Mouse (Mus musculus): Measurements from ENCODE around the gene Gm20388. TPM values are rescaled to one million over a fixed set of nuclear protein-coding genes. Genes with fewer than 3 reads are reported as not detected.

The Gm20388 gene
- polyA plus RNA-seq, 2 experiments = 8.5 TPM; not detected in 1

DNA sequence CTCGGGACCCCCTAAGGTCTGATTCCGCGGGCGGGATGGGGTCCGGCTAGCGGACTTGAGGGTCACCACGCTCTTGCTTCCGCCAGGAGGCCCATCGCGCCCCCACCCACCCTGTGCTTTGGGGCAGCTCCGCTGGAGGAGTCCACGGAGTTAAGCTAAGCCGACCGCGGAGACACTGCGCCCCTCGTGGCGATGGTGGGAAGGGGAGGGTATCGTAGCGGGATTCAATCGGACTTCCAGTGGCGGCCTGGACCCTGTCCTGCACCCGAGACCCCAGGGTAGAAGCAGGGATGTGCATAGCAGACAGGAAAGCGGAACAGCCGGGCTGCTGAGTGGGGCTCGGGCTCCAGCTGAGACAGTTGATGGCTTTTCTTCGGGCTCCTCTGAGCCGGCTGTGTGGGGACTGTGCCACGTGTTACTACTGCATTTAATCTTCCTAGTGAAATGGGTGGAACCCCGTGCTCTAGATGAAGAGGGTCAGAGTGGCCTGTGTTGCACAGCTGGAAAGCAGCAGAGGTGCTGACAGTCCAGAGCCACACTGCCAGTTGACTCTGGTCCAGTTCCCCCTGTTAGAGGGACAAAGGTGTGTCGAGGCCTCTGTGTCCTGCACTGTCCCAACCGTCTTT is 2320.2 kb downstream of the Gm20388 start:
- H3K4me1 ChIP-seq (replicated peaks; ENCODE audit: control insufficient read depth in 2 of 2, insufficient read depth in 2 of 2, low read length in 1 of 2) = no peaks in the 10 kb centered on the region
- no peak overlapping the region for H3K9ac ChIP-seq (replicated peaks)
- TF ChIP-seq CTCF (IDR thresholded peaks at IDR 0.05; ENCODE audit: low read depth) = peak; percentile 79
- TF ChIP-seq EP300 (IDR thresholded peaks at IDR 0.05; ENCODE audit: low read depth) = no peak
- H3K4me2 ChIP-seq (ENCODE audit: low read depth) = peak overlapping the region; percentile 45
- no peaks in the 10 kb centered on the region for H3K9me3 ChIP-seq (ENCODE audit: control insufficient read depth, low read length)
- WGBS (ENCODE audit: insufficient replicate concordance) = 3% methylated on average over 32 of the region's 32 CpGs
- DNase-seq (ENCODE audit: low read depth in 3 of 3, low spot score in 3 of 3) (peak in 1 of 3 experiments; percentile 6), ATAC-seq (ENCODE audit: insufficient read depth) (0 out of 2 replicates have a peak, but pooled peaks have one; percentile 21)
- peak overlapping the region; percentile 20 to 40 for H3K4me3 ChIP-seq (ENCODE audit: insufficient read depth in 1 of 2, low read depth in 2 of 2, low read length in 2 of 2)
- H3K36me3 ChIP-seq (replicated peaks; ENCODE audit: control insufficient read depth, insufficient read depth, low read depth) = no peaks in the 10 kb centered on the region
- H3K27me3 ChIP-seq (ENCODE audit: control insufficient read depth, insufficient read depth, low read length) = peaks cover 39% of the 10 kb centered on the region
- no peak overlapping the region for H3K27ac ChIP-seq

DNA sequence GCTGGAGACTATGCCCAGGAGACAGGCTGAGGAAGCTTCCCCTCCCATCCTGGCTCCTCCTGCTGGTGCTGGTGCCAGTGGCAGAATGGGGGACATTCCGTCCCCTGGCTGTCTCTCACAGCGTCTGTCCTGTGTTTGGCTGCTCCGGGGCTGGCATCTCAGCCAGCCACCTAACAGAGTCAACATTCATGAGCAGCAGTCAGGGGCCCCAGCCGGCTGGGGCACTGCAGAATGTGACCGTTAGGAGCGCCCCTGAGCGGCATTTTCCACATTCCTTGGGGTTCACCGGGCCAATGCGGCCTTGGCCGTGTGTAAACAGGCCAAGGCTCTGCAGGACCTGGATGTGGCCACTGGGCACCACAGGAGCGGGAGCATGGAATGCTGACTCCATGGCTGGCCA is 2323.4 kb downstream of the Gm20388 start:
- Histone ChIP-seq H3K36me3 (replicated peaks; ENCODE audit: control insufficient read depth, insufficient read depth, low read depth) (no peaks in the 10 kb centered on the region), H3K27ac (no peak overlapping the region), H3K27me3 (ENCODE audit: control insufficient read depth, insufficient read depth, low read length) (peaks cover 33% of the 10 kb centered on the region), H3K4me3 (ENCODE audit: insufficient read depth in 1 of 2, low read depth in 2 of 2, low read length in 2 of 2) (no peak overlapping the region), H3K4me2 (ENCODE audit: low read depth) (no peak overlapping the region), H3K9ac (replicated peaks) (no peak overlapping the region), H3K4me1 (replicated peaks; ENCODE audit: control insufficient read depth in 2 of 2, insufficient read depth in 2 of 2, low read length in 1 of 2) (no peaks in the 10 kb centered on the region), H3K9me3 (ENCODE audit: control insufficient read depth, low read length) (no peaks in the 10 kb centered on the region)
- DNase-seq (ENCODE audit: low read depth in 3 of 3, low spot score in 3 of 3) (no peak), ATAC-seq (ENCODE audit: insufficient read depth) (no peak)
- TF ChIP-seq EP300 (IDR thresholded peaks at IDR 0.05; ENCODE audit: low read depth) (no peak), CTCF (IDR thresholded peaks at IDR 0.05; ENCODE audit: low read depth) (no peak; the same call in 1 of the 2 replicates)
- 41% methylated on average over 11 of the region's 11 CpGs for WGBS (ENCODE audit: insufficient replicate concordance)

DNA sequence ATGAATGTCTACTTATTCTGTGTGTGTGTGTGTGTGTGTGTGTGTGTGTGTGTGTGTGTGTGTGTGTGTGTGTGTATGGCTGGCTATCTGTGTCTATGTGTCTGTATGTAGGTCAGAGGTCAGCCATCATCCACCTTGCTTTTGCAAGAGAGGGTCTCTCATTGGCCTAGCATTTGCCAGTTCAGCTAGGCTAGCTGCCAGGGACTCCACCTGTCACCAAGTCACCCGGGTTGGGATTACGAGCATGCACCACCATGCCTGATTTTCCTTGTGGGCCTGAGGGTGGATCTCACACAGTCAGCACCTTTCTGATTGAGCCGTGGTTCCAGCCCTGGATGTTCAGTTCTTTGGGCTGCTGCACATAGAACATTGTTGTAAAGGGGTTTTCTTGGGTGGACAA is 2325.9 kb downstream of the Gm20388 start:
- H3K27me3 ChIP-seq (ENCODE audit: control insufficient read depth, insufficient read depth, low read length) = peaks cover 9% of the 10 kb centered on the region
- no peaks in the 10 kb centered on the region for H3K4me1 ChIP-seq (replicated peaks; ENCODE audit: control insufficient read depth in 2 of 2, insufficient read depth in 2 of 2, low read length in 1 of 2)
- H3K36me3 ChIP-seq (replicated peaks; ENCODE audit: control insufficient read depth, insufficient read depth, low read depth) = no peaks in the 10 kb centered on the region
- no peak overlapping the region for H3K4me2 ChIP-seq (ENCODE audit: low read depth)
- no peaks in the 10 kb centered on the region for H3K9me3 ChIP-seq (ENCODE audit: control insufficient read depth, low read length)
- no peak overlapping the region for H3K4me3 ChIP-seq (ENCODE audit: insufficient read depth in 1 of 2, low read depth in 2 of 2, low read length in 2 of 2)
- TF ChIP-seq EP300 (IDR thresholded peaks at IDR 0.05; ENCODE audit: low read depth) (no peak), CTCF (IDR thresholded peaks at IDR 0.05; ENCODE audit: low read depth) (no peak)
- DNase-seq (ENCODE audit: low read depth in 3 of 3, low spot score in 3 of 3) = no peak
- WGBS (ENCODE audit: insufficient replicate concordance) = 70% methylated on average over 3 of the region's 3 CpGs
- H3K27ac ChIP-seq = no peak overlapping the region
- ATAC-seq (ENCODE audit: insufficient read depth) = no peak
- H3K9ac ChIP-seq (replicated peaks) = no peak overlapping the region

DNA sequence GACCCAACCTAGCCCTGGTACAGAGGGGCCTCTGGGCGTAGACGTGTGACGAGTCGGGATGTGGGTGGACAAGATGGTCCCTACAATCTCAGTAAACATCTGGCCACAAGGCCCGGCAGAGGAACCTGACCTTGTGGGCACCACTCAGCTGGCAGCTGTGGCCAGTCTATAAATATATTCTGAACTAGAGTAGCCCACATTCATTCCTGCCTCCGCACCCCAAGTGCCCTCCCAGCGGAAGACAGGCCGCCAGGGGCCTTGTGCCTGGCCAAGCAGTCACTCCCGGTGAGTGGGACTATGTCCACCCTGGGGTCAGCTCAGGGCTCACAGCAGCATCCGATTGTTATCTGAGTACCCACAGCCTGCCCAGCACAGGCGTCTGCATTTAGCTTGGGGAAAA is 2327.6 kb downstream of the Gm20388 start:
- ATAC-seq (ENCODE audit: insufficient read depth) = no peak

DNA sequence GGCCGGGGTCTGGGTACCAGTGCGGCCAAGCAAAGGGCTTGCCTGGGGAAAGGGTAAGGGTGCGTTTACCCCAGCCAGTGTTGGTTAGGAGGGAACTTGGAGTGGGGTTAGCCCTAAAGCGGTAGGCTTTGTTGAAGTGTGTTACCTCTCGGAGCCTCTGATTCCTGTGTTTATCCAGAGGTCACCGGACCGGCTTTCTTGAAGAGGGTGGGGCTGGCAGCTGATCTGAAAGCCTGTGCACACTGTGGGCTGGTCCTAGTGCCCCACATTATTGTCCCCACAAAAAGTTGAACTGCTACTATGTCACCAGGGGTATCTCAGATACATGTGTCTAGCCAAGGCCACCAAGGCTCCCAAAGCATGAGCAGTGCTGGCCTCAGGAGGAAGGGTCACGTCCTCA is 2328.1 kb downstream of the Gm20388 start:
- Histone ChIP-seq H3K4me3 (ENCODE audit: insufficient read depth in 1 of 2, low read depth in 2 of 2, low read length in 2 of 2) (no peak overlapping the region), H3K4me2 (ENCODE audit: low read depth) (no peak overlapping the region), H3K9me3 (ENCODE audit: control insufficient read depth, low read length) (no peaks in the 10 kb centered on the region), H3K9ac (replicated peaks) (no peak overlapping the region), H3K27me3 (ENCODE audit: control insufficient read depth, insufficient read depth, low read length) (no peaks in the 10 kb centered on the region), H3K36me3 (replicated peaks; ENCODE audit: control insufficient read depth, insufficient read depth, low read depth) (no peaks in the 10 kb centered on the region), H3K27ac (no peak overlapping the region), H3K4me1 (replicated peaks; ENCODE audit: control insufficient read depth in 2 of 2, insufficient read depth in 2 of 2, low read length in 1 of 2) (no peaks in the 10 kb centered on the region)
- DNase-seq (ENCODE audit: low read depth in 3 of 3, low spot score in 3 of 3) (no peak), ATAC-seq (ENCODE audit: insufficient read depth) (no peak)
- WGBS (ENCODE audit: insufficient replicate concordance) = 62% methylated on average over 8 of the region's 8 CpGs
- TF ChIP-seq CTCF (IDR thresholded peaks at IDR 0.05; ENCODE audit: low read depth) (no peak), EP300 (IDR thresholded peaks at IDR 0.05; ENCODE audit: low read depth) (no peak)

More for the DNA sequence above, 2327.6 kb downstream of the Gm20388 start:
- Histone ChIP-seq H3K36me3 (replicated peaks; ENCODE audit: control insufficient read depth, insufficient read depth, low read depth) (no peaks in the 10 kb centered on the region), H3K27me3 (ENCODE audit: control insufficient read depth, insufficient read depth, low read length) (no peaks in the 10 kb centered on the region; the same call in 1 of the 2 replicates), H3K9me3 (ENCODE audit: control insufficient read depth, low read length) (no peaks in the 10 kb centered on the region), H3K4me2 (ENCODE audit: low read depth) (no peak overlapping the region), H3K4me1 (replicated peaks; ENCODE audit: control insufficient read depth in 2 of 2, insufficient read depth in 2 of 2, low read length in 1 of 2) (no peaks in the 10 kb centered on the region), H3K27ac (no peak overlapping the region), H3K9ac (replicated peaks) (no peak overlapping the region), H3K4me3 (ENCODE audit: insufficient read depth in 1 of 2, low read depth in 2 of 2, low read length in 2 of 2) (no peak overlapping the region)
- DNase-seq (ENCODE audit: low read depth in 3 of 3, low spot score in 3 of 3) = no peak
- TF ChIP-seq EP300 (IDR thresholded peaks at IDR 0.05; ENCODE audit: low read depth) (no peak), CTCF (IDR thresholded peaks at IDR 0.05; ENCODE audit: low read depth) (no peak)
- WGBS (ENCODE audit: insufficient replicate concordance) = 68% methylated on average over 11 of the region's 11 CpGs

All from liver, embryonic 14.5 days (tissue).